Mouse (Mus musculus): ENCODE measurements around the gene Orai1. TPM values are rescaled to one million over a fixed set of nuclear protein-coding genes. Genes with fewer than 3 reads are reported as not detected.

Gene Orai1
- polyA plus RNA-seq, 1 experiment from 2014 or later = 12.9 TPM

- H3K4me1 ChIP-seq (ENCODE audit: control insufficient read depth, insufficient read depth, low read length) = no peaks in the 10 kb centered on the region
- no peaks in the 10 kb centered on the region for H3K27me3 ChIP-seq (ENCODE audit: control insufficient read depth, insufficient read depth, low read length)
- no peak overlapping the region for H3K4me3 ChIP-seq (replicated peaks; ENCODE audit: low read depth, low read length)
- ATAC-seq (ENCODE audit: low FRiP score, low TSS enrichment) = no peak
- 60% methylated on average over 7 of the region's 7 CpGs for WGBS
- H3K4me2 ChIP-seq (ENCODE audit: low read length) = no peak overlapping the region
- no peak for DNase-seq
- no peak overlapping the region for H3K9ac ChIP-seq (replicated peaks; ENCODE audit: low read length)
- no peak overlapping the region for H3K27ac ChIP-seq (replicated peaks; ENCODE audit: low read depth, low read length)
- H3K9me3 ChIP-seq (ENCODE audit: control insufficient read depth, low read length) = no peaks in the 10 kb centered on the region
- peaks cover 7% of the 10 kb centered on the region for H3K36me3 ChIP-seq (ENCODE audit: control insufficient read depth, insufficient read depth, low read length)
Measured at GRCm38 (mm10) chr5:123033646-123034160, 18.8 kb downstream of the Orai1 start.

- Histone ChIP-seq H3K27ac (replicated peaks; ENCODE audit: low read depth, low read length) (no peak overlapping the region), H3K9ac (replicated peaks; ENCODE audit: low read length) (no peak overlapping the region), H3K4me3 (replicated peaks; ENCODE audit: low read depth, low read length) (no peak overlapping the region), H3K27me3 (ENCODE audit: control insufficient read depth, insufficient read depth, low read length) (no peaks in the 10 kb centered on the region), H3K4me2 (ENCODE audit: low read length) (no peak overlapping the region), H3K9me3 (ENCODE audit: control insufficient read depth, low read length) (no peaks in the 10 kb centered on the region), H3K4me1 (ENCODE audit: control insufficient read depth, insufficient read depth, low read length) (no peaks in the 10 kb centered on the region), H3K36me3 (ENCODE audit: control insufficient read depth, insufficient read depth, low read length) (no peaks in the 10 kb centered on the region)
- no peak for ATAC-seq (ENCODE audit: low FRiP score, low TSS enrichment)
- no peak for DNase-seq
- WGBS = 80% methylated on average over 4 of the region's 4 CpGs
Measured at GRCm38 (mm10) chr5:123035089-123035488, 20.2 kb downstream of the Orai1 start.

GRCm38 (mm10) chr5:123035564-123035963, 20.7 kb downstream of the Orai1 start:
- ATAC-seq (ENCODE audit: low FRiP score, low TSS enrichment) (no peak), DNase-seq (no peak)
- 46% methylated on average over 6 of the region's 6 CpGs for WGBS

GRCm38 (mm10) chr5:123038115-123038514, 23.2 kb downstream of the Orai1 start:
- Histone ChIP-seq H3K4me2 (ENCODE audit: low read length) (no peak overlapping the region), H3K9me3 (ENCODE audit: control insufficient read depth, low read length) (no peaks in the 10 kb centered on the region), H3K9ac (replicated peaks; ENCODE audit: low read length) (no peak overlapping the region), H3K27ac (replicated peaks; ENCODE audit: low read depth, low read length) (no peak overlapping the region), H3K4me3 (replicated peaks; ENCODE audit: low read depth, low read length) (no peak overlapping the region), H3K27me3 (ENCODE audit: control insufficient read depth, insufficient read depth, low read length) (no peaks in the 10 kb centered on the region), H3K36me3 (ENCODE audit: control insufficient read depth, insufficient read depth, low read length) (no peaks in the 10 kb centered on the region), H3K4me1 (ENCODE audit: control insufficient read depth, insufficient read depth, low read length) (no peaks in the 10 kb centered on the region)
- no peak for ATAC-seq (ENCODE audit: low FRiP score, low TSS enrichment)
- no peak for DNase-seq
- 90% methylated on average over 5 of the region's 5 CpGs for WGBS

More at GRCm38 (mm10) chr5:123035564-123035963, 20.7 kb downstream of the Orai1 start:
- Histone ChIP-seq H3K4me1 (ENCODE audit: control insufficient read depth, insufficient read depth, low read length) (no peaks in the 10 kb centered on the region), H3K9ac (replicated peaks; ENCODE audit: low read length) (no peak overlapping the region), H3K27me3 (ENCODE audit: control insufficient read depth, insufficient read depth, low read length) (no peaks in the 10 kb centered on the region), H3K36me3 (ENCODE audit: control insufficient read depth, insufficient read depth, low read length) (no peaks in the 10 kb centered on the region), H3K4me3 (replicated peaks; ENCODE audit: low read depth, low read length) (no peak overlapping the region), H3K4me2 (ENCODE audit: low read length) (no peak overlapping the region), H3K9me3 (ENCODE audit: control insufficient read depth, low read length) (no peaks in the 10 kb centered on the region), H3K27ac (replicated peaks; ENCODE audit: low read depth, low read length) (no peak overlapping the region)

- Histone ChIP-seq H3K36me3 (ENCODE audit: control insufficient read depth, insufficient read depth, low read length) (no peaks in the 10 kb centered on the region), H3K4me3 (replicated peaks; ENCODE audit: low read depth, low read length) (peak overlapping the region; percentile 13; the same call in 1 of the 2 replicates), H3K4me2 (ENCODE audit: low read length) (peak overlapping the region; percentile 47), H3K9me3 (ENCODE audit: control insufficient read depth, low read length) (no peaks in the 10 kb centered on the region), H3K27me3 (ENCODE audit: control insufficient read depth, insufficient read depth, low read length) (no peaks in the 10 kb centered on the region), H3K9ac (replicated peaks; ENCODE audit: low read length) (0 out of 2 replicates have a peak overlapping the region, but pooled peaks have one; percentile 23), H3K27ac (replicated peaks; ENCODE audit: low read depth, low read length) (no peak overlapping the region), H3K4me1 (ENCODE audit: control insufficient read depth, insufficient read depth, low read length) (no peaks in the 10 kb centered on the region)
- ATAC-seq (ENCODE audit: low FRiP score, low TSS enrichment) = no peak
- 3% methylated on average over 25 of the region's 25 CpGs for WGBS
- DNase-seq = peak; percentile 34
Measured at GRCm38 (mm10) chr5:123039120-123039752, 24.4 kb downstream of the Orai1 start.

- WGBS = 67% methylated on average over 7 of the region's 7 CpGs
- Histone ChIP-seq H3K4me2 (ENCODE audit: low read length) (no peak overlapping the region), H3K36me3 (ENCODE audit: control insufficient read depth, insufficient read depth, low read length) (no peaks in the 10 kb centered on the region), H3K4me3 (replicated peaks; ENCODE audit: low read depth, low read length) (no peak overlapping the region), H3K9ac (replicated peaks; ENCODE audit: low read length) (no peak overlapping the region), H3K4me1 (ENCODE audit: control insufficient read depth, insufficient read depth, low read length) (no peaks in the 10 kb centered on the region), H3K27me3 (ENCODE audit: control insufficient read depth, insufficient read depth, low read length) (no peaks in the 10 kb centered on the region), H3K9me3 (ENCODE audit: control insufficient read depth, low read length) (no peaks in the 10 kb centered on the region), H3K27ac (replicated peaks; ENCODE audit: low read depth, low read length) (no peak overlapping the region)
- DNase-seq (no peak), ATAC-seq (ENCODE audit: low FRiP score, low TSS enrichment) (no peak)
Measured at GRCm38 (mm10) chr5:123040796-123041195, 25.9 kb downstream of the Orai1 start.

GRCm38 (mm10) chr5:123043856-123044255, 29.0 kb downstream of the Orai1 start:
- Histone ChIP-seq H3K36me3 (ENCODE audit: control insufficient read depth, insufficient read depth, low read length) (no peaks in the 10 kb centered on the region), H3K9ac (replicated peaks; ENCODE audit: low read length) (no peak overlapping the region), H3K4me1 (ENCODE audit: control insufficient read depth, insufficient read depth, low read length) (no peaks in the 10 kb centered on the region), H3K4me2 (ENCODE audit: low read length) (no peak overlapping the region), H3K27me3 (ENCODE audit: control insufficient read depth, insufficient read depth, low read length) (no peaks in the 10 kb centered on the region), H3K9me3 (ENCODE audit: control insufficient read depth, low read length) (no peaks in the 10 kb centered on the region), H3K27ac (replicated peaks; ENCODE audit: low read depth, low read length) (no peak overlapping the region), H3K4me3 (replicated peaks; ENCODE audit: low read depth, low read length) (no peak overlapping the region)
- no peak for ATAC-seq (ENCODE audit: low FRiP score, low TSS enrichment)
- peak; percentile 35 for DNase-seq
- 18% methylated on average over 7 of the region's 7 CpGs for WGBS

GRCm38 (mm10) chr5:123045561-123046295, 30.9 kb downstream of the Orai1 start:
- Histone ChIP-seq H3K4me2 (ENCODE audit: low read length) (no peak overlapping the region), H3K4me3 (replicated peaks; ENCODE audit: low read depth, low read length) (no peak overlapping the region), H3K27me3 (ENCODE audit: control insufficient read depth, insufficient read depth, low read length) (no peaks in the 10 kb centered on the region), H3K9me3 (ENCODE audit: control insufficient read depth, low read length) (no peaks in the 10 kb centered on the region), H3K4me1 (ENCODE audit: control insufficient read depth, insufficient read depth, low read length) (no peaks in the 10 kb centered on the region), H3K9ac (replicated peaks; ENCODE audit: low read length) (no peak overlapping the region), H3K27ac (replicated peaks; ENCODE audit: low read depth, low read length) (no peak overlapping the region), H3K36me3 (ENCODE audit: control insufficient read depth, insufficient read depth, low read length) (no peaks in the 10 kb centered on the region)
- ATAC-seq (ENCODE audit: low FRiP score, low TSS enrichment) (no peak), DNase-seq (peak; percentile 85)
- 38% methylated on average over 9 of the region's 9 CpGs for WGBS

Data from midbrain, embryonic 14.5 days (tissue).